Mouse (Mus musculus): ENCODE data around the gene Plpp1. TPM values are rescaled to one million over a fixed set of nuclear protein-coding genes. Genes with fewer than 3 reads are reported as not detected.
A peak's percentile ranks its signal among the peaks of the same experiment; 100 is the strongest.

The Plpp1 gene
- total RNA-seq (2015) (1.2 and 1.6 TPM in 2 replicates), total RNA-seq (2017) (1.0 and 2.7 TPM in 2 replicates)

DNA sequence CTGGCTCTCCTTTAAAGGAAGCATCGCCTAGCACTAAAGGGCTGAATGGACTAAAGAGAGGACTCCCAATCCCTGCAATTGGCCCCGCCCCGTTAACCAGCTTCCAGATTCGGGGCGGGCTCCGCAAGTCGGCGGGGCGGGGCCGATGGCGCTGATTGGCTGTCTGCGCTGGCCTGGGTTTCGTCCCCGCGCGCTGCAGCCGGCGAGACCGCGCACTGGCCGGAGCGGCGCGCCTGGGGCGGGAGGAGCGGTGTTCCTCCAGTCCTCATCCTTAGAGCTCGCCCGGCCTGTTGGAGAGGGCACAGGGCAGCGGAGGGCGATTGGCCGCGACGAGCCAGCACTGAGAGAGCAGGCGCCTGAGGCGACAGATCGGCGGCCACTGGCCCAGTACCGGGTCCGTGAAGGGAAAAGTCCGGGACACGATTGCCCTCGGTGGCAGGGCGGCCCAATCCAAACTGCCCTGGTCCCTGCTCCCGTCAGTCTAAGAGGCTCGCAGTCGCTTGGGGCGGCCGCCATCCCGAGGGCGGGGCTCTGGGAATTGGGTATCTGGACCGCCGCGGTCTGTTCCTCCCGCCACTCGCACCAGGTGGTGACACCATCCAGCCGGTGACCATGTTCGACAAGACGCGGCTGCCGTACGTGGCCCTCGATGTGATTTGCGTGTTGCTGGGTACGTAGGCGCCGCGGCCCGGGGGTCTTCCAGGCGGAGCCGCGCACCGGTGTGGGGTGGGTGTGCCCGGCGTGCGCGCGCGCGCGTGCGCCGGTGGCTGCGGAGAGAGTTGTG, at the start of gene Plpp1:
TSS of gene Plpp1 (plus strand) at position 196 of the 784 bp plus-strand sequence.
- peak; percentile 82 for ATAC-seq (replicated peaks; ENCODE audit: poor library complexity)

DNA sequence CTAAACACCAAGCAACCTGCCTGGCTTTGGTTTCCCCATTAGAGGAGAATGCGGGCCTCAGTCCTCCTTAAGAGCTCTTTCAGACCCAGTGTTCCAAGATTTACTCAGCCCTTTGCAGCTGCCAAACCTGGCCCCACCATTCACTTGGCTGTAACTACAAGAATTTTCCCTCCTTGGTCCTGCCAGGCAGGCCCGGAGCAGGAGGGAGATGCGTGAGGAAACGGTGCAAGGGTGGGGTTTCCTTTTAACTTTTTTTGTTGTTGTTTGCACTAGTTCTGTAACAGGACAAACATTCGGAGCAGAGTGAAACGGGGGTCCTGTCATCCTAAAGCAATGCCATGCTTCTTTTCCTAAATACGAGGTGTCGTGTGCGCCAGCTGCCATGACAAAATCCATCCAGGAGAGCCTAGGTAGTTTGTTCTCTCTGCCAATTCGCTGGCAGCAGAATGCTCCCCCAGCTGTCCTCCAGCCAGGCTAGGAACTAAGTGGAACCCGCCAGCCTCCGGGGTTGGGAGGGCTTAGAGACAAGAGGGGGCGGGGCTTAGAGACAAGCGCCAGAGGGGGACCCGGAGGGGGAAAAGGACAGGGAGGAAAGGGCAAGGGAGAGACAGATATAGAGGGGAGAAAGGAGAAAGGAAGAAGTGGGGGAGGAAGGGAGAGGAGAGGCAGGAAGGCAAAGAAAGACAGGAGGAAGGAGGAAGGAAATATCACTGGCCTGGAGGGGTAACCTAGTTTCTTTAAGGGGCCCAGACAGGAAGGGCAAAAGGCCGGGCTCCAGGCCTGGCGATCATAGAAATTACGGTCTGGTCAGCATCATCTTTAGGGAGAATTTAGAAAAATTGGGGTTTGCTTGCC, 48.9 kb upstream of the Plpp1 start:
- peak; percentile 77 for ATAC-seq (replicated peaks; ENCODE audit: poor library complexity)

DNA sequence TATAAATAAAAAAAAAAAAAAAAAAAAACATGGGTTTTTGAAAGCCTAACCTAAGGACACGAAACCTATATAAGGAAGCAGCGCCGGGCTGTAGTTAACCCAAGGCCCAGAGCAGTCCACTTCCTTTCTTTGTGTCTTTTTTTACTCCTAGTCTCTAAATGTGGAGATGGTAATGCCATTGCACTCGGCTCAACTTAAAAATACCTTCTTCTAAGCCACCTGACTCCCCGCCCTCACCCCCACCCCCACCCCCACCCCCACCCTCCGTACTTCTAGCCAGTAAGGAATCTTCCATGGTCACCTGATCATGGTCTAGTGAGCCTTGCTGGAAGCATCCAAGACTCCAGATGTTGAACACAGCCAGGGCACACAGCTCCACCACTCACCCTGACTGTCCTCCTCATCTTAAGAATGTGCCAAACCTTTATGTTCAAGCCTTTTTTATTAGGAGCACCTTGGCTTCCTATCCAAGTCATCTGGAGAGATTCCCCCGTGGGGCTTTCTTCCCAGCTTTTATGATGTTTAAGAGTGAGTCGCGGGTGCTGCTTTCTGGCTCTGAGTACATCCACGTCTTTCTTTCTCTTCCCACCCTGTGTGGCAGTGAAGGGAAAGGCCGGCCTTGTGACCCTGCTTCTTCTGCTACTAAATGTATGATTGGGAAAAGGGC, 48.1 kb upstream of the Plpp1 start:
- peak; percentile 30; the same call in 1 of the 2 replicates for ATAC-seq (replicated peaks; ENCODE audit: poor library complexity)

DNA sequence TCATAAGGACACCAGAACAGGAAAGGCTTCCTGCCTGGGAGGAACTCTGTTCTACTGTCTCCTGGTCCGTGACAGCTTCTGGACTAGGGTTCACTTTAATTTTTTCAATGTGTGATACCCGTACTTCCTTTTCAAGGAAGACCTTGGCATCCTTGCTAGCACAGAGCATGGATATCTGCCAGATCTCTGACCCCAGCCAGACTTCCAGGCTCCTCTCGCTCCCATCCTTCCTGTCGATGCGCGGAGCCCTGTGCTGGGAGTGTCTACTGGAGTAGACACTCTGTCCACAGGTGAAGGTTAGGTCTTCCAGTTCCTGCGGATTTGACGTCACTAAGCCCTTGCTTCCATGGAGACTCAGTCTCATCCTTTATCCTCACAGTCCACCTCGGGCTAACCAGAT, 47.1 kb upstream of the Plpp1 start:
- no peak for ATAC-seq (replicated peaks; ENCODE audit: poor library complexity)

DNA sequence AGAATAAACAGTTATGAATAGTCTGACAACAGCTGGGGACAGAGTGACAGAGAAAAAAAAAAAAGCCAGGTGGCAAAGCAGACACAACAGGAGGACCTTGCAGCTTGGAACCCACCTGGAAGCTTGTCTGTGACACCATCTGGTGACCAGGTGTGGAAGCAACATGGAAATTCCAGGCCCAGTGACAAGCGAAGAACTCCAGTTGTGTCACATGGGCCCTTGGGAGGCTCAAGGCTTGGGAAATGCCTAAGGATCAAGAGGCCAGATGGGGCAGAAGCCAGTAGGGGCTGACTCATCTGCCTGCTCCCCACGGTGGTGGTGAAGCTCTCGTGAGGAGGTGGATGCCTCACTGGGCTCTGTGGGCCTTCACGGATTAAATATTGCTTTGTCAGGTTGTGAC, 45.7 kb upstream of the Plpp1 start:
- ATAC-seq (replicated peaks; ENCODE audit: poor library complexity) = no peak

DNA sequence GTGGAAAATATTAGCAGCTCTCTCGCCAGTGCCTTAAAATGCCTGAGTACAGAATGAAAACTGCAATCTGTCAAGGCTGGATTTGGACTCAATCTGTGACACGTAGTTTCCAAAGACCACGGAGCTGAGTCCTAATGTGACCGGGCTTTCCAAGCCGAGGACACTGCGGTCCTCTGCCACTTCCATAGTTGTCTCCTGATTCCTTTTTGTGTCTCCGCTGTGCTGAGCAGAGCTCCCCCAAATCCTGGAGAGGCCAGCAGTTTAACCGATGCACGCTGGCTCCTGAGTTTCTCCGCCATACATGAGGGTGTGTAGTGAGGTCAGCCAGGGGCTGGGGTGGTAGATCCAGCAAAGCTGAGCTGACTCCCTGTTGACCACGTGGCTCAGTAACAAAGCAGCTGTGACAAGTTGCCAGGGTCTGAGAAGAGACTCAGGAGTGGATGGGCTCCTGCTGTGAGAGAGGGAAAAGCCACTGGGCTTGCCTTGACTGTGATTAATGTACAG, 45.0 kb upstream of the Plpp1 start:
- no peak for ATAC-seq (replicated peaks; ENCODE audit: poor library complexity)

DNA sequence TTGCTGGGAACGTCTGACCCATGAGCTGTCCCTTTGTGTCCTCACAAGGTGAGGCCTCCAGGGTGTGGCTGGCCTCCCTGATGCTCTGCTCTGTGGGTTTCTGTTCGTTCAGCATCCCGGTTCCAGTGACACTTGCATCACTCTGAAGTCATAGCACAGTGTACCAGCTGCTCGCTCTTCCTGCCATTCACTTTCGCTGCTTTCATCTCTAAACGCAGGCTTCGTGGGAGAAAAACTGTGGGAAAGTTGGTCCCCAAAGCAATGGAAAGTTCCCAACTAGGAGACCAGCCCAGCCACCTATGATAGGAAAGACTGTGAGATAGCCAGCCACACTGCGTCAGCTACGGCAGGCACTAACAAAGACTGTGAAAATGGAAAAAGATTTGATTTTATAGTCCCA, 43.2 kb upstream of the Plpp1 start:
- no peak for ATAC-seq (replicated peaks; ENCODE audit: poor library complexity)

DNA sequence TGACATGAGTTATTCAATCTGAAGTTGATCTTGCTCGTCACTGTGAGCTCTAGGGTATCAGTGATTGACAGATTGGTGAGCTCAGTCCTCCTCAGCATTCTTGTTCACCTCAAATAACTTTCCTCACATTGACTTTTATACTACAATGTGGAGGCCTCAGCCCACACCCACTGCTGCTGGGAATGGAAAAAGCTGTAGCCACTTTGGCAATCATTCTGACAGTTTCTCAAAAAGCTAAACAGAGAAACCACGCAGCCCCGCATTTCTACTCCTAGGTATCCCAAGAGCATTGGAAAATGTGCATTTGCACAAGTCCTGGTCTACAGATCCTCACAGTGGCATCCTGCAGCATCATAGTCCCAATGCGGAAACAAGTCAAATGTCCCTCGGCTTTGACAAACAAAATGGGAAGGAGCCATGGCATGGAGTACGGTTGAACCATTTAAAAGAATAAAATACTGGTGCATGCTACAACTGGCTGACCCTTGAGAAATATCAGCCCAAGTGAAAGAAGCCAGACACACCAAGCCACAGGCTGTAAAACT, 42.0 kb upstream of the Plpp1 start:
- no peak for ATAC-seq (replicated peaks; ENCODE audit: poor library complexity)

DNA sequence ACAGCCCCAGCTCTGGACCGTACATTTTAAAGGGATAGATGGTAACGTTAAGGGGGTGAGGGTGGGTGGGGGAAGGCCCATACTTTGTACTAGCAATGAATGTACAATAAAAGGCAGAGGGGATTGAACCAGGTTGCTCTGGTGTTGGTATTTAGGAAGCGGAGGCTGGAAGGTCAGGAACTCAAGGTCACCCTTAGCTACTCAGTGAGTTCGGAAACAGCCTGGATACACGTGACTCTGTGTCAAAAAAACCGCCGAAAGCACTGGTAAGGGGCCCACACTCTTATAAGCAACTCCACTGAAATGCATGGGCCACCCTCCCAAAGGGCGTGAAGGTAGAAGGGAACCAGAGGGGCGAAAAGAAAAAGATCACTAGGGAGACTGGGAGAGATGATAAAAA, 41.2 kb upstream of the Plpp1 start:
- ATAC-seq (replicated peaks; ENCODE audit: poor library complexity) = no peak

DNA sequence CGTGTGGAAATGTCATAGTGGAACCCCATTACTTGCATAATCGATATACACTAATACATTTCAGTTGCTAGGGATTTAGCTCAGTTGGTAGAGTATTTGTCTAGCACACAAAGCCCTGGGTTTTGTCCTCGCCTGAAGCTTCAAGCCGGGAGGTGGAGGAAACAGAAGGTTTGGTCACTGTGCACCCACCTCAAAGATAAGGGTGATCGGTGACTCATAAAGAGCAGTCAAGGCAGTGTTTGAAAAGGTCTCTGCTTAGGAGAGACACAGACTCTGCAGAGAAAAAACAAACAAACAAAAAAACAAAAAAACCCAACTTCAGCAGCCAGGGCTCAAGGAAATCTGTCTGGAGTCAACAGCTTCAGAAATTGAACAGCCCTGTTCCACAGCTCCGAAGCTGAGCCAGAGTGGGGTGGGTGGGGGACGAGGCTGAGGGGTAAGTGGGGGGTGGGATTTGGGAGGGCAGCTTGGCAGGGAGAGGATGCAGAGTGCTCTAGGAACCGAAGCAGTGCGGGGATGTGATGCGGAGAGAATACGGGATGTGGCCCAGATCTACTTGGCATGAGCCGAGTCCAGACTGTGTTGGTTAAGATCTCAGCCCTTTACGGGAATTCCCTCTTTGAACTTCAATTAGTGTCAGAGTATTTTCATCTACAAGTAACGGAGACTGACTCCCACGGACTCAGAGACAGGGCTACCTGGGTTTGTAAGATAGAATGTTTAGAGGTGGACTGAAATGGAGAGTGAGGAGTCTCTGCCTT, 40.6 kb upstream of the Plpp1 start:
- ATAC-seq (replicated peaks; ENCODE audit: poor library complexity) = no peak

DNA sequence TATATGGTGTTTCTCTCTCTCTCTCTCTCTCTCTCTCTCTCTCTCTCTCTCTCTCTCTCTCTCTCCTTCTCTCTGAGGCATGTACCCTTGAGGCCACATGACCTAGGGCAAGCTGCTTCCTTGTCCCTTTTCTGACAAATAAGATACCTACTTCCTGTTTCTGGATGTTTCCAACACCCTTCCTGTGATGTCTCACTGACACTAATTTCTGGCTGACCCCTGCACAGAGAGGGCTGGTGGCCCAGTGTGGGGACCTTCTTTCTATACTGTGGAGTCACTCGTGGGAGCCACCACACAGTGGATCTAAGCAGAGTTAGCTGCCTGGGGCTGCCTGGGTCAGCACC, 40.1 kb upstream of the Plpp1 start:
- ATAC-seq (replicated peaks; ENCODE audit: poor library complexity) = peak; percentile 70

DNA sequence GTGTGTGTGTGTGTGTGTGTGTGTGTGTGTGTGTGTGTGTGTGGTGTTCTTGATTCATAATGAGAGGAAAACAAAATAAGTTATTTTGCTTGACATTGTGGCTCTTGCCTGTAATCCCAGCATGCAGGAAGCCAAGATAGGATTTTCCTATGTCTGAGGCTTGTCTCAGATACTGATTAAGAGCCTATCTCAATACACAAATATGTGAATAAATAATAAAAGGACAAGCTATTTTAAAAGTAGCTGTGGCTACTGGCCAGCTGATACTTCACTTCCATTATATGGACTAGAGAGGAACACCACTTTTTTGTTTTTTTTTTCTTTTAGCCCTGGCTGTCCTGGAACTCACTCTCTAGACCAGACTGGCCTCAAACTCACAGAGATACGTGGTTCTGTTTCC, 38.8 kb upstream of the Plpp1 start:
- ATAC-seq (replicated peaks; ENCODE audit: poor library complexity) = no peak

DNA sequence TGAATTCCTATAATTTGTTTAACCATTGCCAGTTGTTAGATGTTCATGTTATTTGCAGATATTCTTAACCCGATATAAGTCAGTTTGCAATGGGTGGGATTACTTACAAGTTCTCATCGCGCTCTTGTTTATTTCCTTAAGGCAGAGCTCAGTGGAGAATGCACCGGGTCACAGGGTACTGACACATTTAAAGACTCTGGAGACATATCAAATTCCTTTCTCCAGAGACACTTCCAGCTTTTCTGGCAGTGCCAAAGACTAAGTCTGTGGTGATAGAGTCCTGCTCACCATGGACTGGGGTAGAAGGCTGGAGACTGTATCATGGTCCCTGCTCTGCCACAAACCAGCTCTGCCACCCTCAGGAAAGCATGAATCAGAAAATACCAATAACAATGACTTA, 38.0 kb upstream of the Plpp1 start:
- no peak for ATAC-seq (replicated peaks; ENCODE audit: poor library complexity)

DNA sequence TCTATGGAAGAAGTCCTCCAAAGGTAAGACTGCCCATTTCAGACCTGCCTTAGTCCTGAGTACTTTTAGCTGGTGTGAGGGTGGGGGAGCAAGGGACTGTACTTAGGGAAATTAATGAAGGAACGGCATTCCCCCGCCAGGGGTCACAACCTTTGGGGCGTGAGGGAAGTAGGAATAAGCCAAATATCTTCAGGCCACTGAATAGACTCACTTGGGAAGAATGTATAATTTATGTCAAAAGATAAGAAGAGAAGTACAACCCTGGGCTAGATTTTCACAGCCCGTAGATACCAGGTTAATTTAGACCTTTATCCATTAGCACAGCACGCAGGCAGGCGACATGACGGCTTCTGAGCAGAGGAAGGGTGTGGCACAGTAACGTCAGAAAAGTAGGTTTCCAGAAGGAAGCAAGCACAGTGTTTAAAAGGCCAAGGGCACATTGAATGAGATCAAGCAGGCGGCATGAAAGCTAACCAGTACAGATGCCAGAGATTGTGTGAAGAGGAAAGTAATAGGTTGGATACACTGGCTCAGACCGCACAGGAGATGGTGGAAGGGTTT, 37.0 kb upstream of the Plpp1 start:
- ATAC-seq (replicated peaks; ENCODE audit: poor library complexity) = peak; percentile 50

DNA sequence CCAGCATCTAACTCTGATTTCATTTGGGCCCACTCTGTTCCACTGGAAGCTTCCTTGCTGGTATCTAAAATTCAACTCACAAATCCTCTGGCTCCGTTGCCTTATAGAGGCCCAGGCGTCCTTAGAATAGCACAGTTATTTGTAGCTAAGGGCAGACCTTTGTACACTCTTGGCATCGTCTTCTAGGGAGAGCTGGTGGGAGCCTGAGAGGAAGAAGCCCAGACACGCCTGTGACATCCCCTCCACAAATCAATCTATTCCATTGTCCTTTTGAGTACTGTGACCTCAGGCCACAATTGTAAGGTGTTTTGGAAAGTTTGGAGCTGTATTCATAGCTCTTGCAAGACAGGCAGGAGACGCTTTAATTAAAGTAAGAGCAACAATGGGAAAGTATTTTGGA, 36.0 kb upstream of the Plpp1 start:
- ATAC-seq (replicated peaks; ENCODE audit: poor library complexity) = no peak

DNA sequence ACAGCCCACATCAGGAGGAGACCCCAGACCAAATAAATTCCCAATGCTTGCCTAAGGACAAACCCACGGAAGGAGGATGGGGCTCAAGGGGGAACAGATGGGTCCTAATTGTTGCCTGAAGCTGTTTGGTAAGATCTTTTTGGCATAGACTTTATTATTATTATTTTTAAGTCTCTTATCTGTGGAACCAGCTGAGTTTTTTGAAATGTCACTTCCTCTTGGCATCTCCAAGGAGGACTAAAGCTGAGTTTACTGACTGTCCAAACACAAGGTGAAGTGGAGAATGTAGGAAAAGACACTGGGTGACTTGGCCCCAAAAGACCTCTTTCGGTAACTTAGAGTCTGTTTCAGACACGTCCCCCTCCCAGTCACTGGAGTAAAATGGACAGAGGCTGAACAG, 34.9 kb upstream of the Plpp1 start:
- 0 out of 2 replicates have a peak, but pooled peaks have one; percentile 27 for ATAC-seq (replicated peaks; ENCODE audit: poor library complexity)

DNA sequence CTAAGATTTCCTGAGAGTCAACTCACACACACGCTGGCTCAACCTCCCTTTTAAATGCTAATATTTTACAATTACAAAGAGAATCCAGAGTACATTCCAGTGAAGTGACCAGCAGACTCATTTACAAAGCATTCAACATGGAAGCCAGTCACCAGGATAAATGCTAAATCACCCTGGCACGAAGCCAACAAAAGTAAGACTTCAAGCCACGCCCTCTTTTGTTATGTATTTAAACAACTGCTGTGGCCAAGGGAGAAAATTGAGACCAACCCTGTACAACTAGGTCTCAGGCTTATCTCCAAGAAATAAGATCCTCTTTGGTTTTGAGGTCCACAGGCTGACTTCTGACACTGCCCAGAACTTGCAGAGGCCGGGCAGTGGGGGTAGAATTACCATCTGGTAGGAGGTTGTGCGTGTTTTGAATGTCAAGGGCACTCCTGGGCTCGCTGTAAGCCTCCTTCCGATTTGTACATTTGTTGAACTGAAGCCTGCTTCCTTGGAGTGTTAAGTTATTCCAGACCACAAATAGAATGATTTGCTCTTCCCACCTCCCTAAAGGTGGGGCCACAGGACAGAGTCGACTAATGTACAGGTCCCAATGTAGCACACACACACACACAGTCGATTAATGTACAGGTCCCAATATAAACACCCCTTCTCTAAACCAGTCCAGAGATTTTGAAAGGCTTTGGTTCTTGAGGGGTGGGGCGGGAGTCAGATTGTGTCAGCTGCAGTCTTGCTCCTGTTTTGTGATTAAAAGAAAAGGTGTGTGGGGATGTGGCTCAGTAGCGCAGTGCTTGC, 29.9 kb upstream of the Plpp1 start:
- ATAC-seq (replicated peaks; ENCODE audit: poor library complexity) = peak; percentile 59

DNA sequence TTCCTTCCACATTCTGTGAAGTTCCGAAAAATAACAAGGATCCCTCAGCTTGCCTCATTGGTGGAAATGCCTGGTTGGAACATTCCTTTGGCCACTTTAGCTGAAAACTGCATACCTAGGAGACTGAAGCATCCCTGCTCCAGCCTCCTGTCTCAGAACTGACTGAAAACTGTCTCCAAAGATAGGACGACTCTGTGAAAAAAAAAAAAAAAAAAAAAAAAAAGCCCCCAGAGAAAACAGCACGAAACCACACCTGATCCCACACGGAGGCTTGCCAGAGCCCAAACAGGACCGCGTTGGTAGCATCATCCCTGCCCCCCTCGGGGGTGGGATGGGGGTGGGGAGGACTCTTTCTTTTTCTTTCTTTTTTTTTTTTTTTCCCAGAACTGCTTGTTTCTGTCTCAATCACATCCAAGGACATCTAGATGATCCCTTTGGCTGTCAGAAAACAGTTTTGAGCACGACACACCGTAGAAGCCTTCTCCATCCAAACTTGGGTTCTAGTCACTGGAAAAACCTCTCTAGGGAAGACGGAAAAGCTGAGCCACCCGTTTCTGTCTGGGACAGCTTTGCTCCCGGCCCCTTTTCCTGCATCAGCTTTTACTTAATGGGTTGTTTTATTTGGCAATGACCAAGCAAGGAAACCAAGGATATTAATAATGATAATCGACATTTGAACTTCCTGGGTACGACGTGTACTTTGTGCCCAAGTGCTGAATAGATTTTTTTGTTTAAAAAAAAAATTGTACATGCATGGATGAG, 29.0 kb upstream of the Plpp1 start:
- no peak for ATAC-seq (replicated peaks; ENCODE audit: poor library complexity)

DNA sequence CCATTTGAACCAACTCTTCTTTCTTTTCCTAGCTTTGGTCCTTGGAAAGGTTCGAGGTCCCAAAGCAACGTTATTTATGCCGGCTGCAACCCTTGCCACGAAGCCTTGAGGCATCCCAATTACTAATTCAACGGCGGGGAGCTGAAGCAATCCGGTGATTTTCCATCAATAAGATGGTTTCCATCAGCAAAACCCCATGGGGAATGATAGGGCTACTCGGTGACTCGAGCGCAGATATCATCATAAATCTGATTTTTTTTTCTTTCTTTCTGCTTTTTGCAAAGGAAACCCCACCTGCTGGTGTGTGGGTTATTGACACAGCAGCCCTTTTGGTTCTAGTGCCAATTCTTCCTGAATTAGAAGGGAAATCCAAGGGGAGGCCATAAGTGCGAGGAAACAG, 28.3 kb upstream of the Plpp1 start:
- no peak for ATAC-seq (replicated peaks; ENCODE audit: poor library complexity)

Measured in megakaryocyte progenitor cell, adult 5-6 weeks (primary cell).